Mouse (Mus musculus): ENCODE measurements around the gene Mroh3. TPM values are rescaled to one million over a fixed set of nuclear protein-coding genes. Genes with fewer than 3 reads are reported as not detected.
A peak's percentile ranks its signal among the peaks of the same experiment; 100 is the strongest.

The Mroh3 gene
- polyA plus RNA-seq, 1 experiment from 2014 or later, result not detected

GRCm38 (mm10) chr1:136249662-136250061 lies 37.0 kb upstream of the Mroh3 start:
- Histone ChIP-seq H3K27me3 (replicated peaks; ENCODE audit: control insufficient read depth, insufficient read depth, low read length) (no peaks in the 10 kb centered on the region), H3K4me1 (ENCODE audit: control insufficient read depth, insufficient read depth, low read length) (no peaks in the 10 kb centered on the region), H3K36me3 (ENCODE audit: control insufficient read depth, insufficient read depth, low read length) (no peaks in the 10 kb centered on the region), H3K4me3 (ENCODE audit: low read depth, low read length) (no peak overlapping the region), H3K4me2 (ENCODE audit: low read length) (no peak overlapping the region), H3K27ac (ENCODE audit: low read depth, low read length) (no peak overlapping the region), H3K9me3 (replicated peaks; ENCODE audit: control insufficient read depth, low read length) (no peaks in the 10 kb centered on the region), H3K9ac (ENCODE audit: low read length) (no peak overlapping the region)
- no peak for DNase-seq (ENCODE audit: low spot score)
- no peak for ATAC-seq
- 63% methylated on average over 5 of the region's 5 CpGs for WGBS

- Histone ChIP-seq H3K9me3 (replicated peaks; ENCODE audit: control insufficient read depth, low read length) (no peaks in the 10 kb centered on the region), H3K4me3 (ENCODE audit: low read depth, low read length) (no peak overlapping the region), H3K27ac (ENCODE audit: low read depth, low read length) (no peak overlapping the region), H3K4me2 (ENCODE audit: low read length) (no peak overlapping the region), H3K27me3 (replicated peaks; ENCODE audit: control insufficient read depth, insufficient read depth, low read length) (no peaks in the 10 kb centered on the region), H3K9ac (ENCODE audit: low read length) (no peak overlapping the region), H3K36me3 (ENCODE audit: control insufficient read depth, insufficient read depth, low read length) (no peaks in the 10 kb centered on the region), H3K4me1 (ENCODE audit: control insufficient read depth, insufficient read depth, low read length) (no peaks in the 10 kb centered on the region)
- ATAC-seq (no peak), DNase-seq (ENCODE audit: low spot score) (no peak)
- WGBS, result 93% methylated on average over 5 of the region's 5 CpGs
These were observed 34.8 kb upstream of the Mroh3 start for GRCm38 (mm10) chr1:136247393-136247792.

DNA sequence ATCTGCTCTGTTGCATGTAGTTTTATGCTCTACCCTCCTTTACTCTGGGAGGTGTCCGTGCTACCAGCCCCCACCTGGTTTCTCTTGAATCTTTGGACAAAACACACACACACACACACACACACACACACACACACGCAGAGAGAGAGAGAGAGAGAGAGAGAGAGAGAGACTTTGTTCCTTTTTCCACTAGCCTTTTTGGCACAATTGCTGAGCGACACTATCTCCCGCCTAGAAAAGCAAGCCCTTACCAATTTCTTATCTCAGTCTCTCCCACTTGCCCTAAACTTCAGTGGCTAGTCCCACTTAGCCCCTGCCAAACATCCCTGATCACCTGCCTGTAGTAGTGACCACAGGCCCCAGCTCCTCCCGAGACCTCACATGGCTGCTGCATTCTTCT lies 31.8 kb upstream of the Mroh3 start:
- 92% methylated on average over 4 of the region's 5 CpGs for WGBS
- H3K4me3 ChIP-seq (ENCODE audit: low read depth, low read length), result no peak overlapping the region

DNA sequence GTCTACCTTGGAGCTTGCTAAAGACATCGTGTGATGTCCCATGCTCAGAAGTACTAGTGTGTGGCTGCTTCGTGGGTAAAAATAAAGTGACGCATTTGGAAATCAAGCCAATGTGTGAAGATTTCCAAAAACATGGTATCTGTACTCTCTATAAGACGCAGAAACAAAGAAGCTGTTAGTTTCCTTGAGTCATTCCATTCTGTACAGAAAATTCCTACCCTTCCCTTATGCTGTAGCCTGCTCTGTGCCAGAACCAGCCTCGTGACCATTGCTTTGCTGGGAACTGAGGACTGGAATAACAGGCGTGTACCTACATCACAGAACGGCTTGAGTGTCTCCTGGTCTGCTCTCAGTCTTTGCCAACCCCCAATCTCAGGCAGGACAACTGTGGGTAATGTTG lies 29.2 kb upstream of the Mroh3 start:
- Histone ChIP-seq H3K9ac (ENCODE audit: low read length) (no peak overlapping the region), H3K27ac (ENCODE audit: low read depth, low read length) (no peak overlapping the region), H3K4me1 (ENCODE audit: control insufficient read depth, insufficient read depth, low read length) (no peaks in the 10 kb centered on the region), H3K4me3 (ENCODE audit: low read depth, low read length) (no peak overlapping the region), H3K36me3 (ENCODE audit: control insufficient read depth, insufficient read depth, low read length) (no peaks in the 10 kb centered on the region), H3K27me3 (replicated peaks; ENCODE audit: control insufficient read depth, insufficient read depth, low read length) (no peaks in the 10 kb centered on the region), H3K4me2 (ENCODE audit: low read length) (no peak overlapping the region), H3K9me3 (replicated peaks; ENCODE audit: control insufficient read depth, low read length) (no peaks in the 10 kb centered on the region)
- DNase-seq (ENCODE audit: low spot score), result no peak
- 90% methylated on average over 7 of the region's 7 CpGs for WGBS
- ATAC-seq, result no peak

More for the DNA sequence above, 31.8 kb upstream of the Mroh3 start:
- DNase-seq (ENCODE audit: low spot score) (no peak), ATAC-seq (no peak)
- Histone ChIP-seq H3K27ac (ENCODE audit: low read depth, low read length) (no peak overlapping the region), H3K9ac (ENCODE audit: low read length) (no peak overlapping the region), H3K4me2 (ENCODE audit: low read length) (no peak overlapping the region), H3K27me3 (replicated peaks; ENCODE audit: control insufficient read depth, insufficient read depth, low read length) (no peaks in the 10 kb centered on the region), H3K36me3 (ENCODE audit: control insufficient read depth, insufficient read depth, low read length) (no peaks in the 10 kb centered on the region), H3K9me3 (replicated peaks; ENCODE audit: control insufficient read depth, low read length) (no peaks in the 10 kb centered on the region), H3K4me1 (ENCODE audit: control insufficient read depth, insufficient read depth, low read length) (no peaks in the 10 kb centered on the region)

DNA sequence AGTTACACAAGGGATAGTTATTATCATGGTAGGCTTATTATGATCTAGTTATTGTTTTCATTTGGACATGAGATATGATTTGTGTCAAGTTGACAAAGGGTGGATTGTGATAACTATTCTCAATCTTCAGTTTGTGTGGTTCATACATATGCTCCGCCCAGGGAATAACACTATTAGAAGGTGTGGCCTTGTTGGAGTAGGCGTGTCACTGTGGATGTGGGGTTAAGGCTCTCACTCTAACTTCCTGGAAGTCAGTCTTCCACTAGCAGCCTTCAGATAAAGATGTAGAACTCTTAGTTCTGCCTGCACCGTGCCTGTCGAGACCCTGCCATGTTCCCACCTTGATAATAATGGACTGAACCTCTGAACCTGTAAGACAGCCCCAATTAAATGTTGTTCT lies 25.9 kb upstream of the Mroh3 start:
- Histone ChIP-seq H3K36me3 (ENCODE audit: control insufficient read depth, insufficient read depth, low read length) (no peaks in the 10 kb centered on the region), H3K27ac (ENCODE audit: low read depth, low read length) (no peak overlapping the region), H3K4me1 (ENCODE audit: control insufficient read depth, insufficient read depth, low read length) (peaks cover 3% of the 10 kb centered on the region; the same call in 1 of the 2 replicates), H3K4me2 (ENCODE audit: low read length) (no peak overlapping the region), H3K4me3 (ENCODE audit: low read depth, low read length) (no peak overlapping the region), H3K27me3 (replicated peaks; ENCODE audit: control insufficient read depth, insufficient read depth, low read length) (no peaks in the 10 kb centered on the region), H3K9ac (ENCODE audit: low read length) (no peak overlapping the region), H3K9me3 (replicated peaks; ENCODE audit: control insufficient read depth, low read length) (no peaks in the 10 kb centered on the region)
- ATAC-seq (no peak), DNase-seq (ENCODE audit: low spot score) (no peak)
- WGBS, result 93% methylated on average over 4 of the region's 4 CpGs

GRCm38 (mm10) chr1:136234595-136235092 lies 22.0 kb upstream of the Mroh3 start:
- WGBS, result 2% methylated on average over 9 of the region's 9 CpGs
- Histone ChIP-seq H3K9me3 (replicated peaks; ENCODE audit: control insufficient read depth, low read length) (no peaks in the 10 kb centered on the region), H3K4me2 (ENCODE audit: low read length) (peak overlapping the region; percentile 76), H3K4me1 (ENCODE audit: control insufficient read depth, insufficient read depth, low read length) (peaks cover 30% of the 10 kb centered on the region), H3K36me3 (ENCODE audit: control insufficient read depth, insufficient read depth, low read length) (no peaks in the 10 kb centered on the region), H3K4me3 (ENCODE audit: low read depth, low read length) (peak overlapping the region; percentile 51), H3K27ac (ENCODE audit: low read depth, low read length) (0 out of 2 replicates have a peak overlapping the region, but pooled peaks have one; percentile 52), H3K9ac (ENCODE audit: low read length) (peak overlapping the region; percentile 74), H3K27me3 (replicated peaks; ENCODE audit: control insufficient read depth, insufficient read depth, low read length) (no peaks in the 10 kb centered on the region)
- ATAC-seq (no peak; the same call in 1 of the 2 replicates), DNase-seq (ENCODE audit: low spot score) (peak; percentile 20)

- Histone ChIP-seq H3K27me3 (replicated peaks; ENCODE audit: control insufficient read depth, insufficient read depth, low read length) (no peaks in the 10 kb centered on the region), H3K4me1 (ENCODE audit: control insufficient read depth, insufficient read depth, low read length) (peaks cover 30% of the 10 kb centered on the region), H3K36me3 (ENCODE audit: control insufficient read depth, insufficient read depth, low read length) (no peaks in the 10 kb centered on the region), H3K9ac (ENCODE audit: low read length) (peak within 1 kb of the TSS; percentile 74), H3K4me2 (ENCODE audit: low read length) (peak within 1 kb of the TSS; percentile 76), H3K9me3 (replicated peaks; ENCODE audit: control insufficient read depth, low read length) (no peaks in the 10 kb centered on the region), H3K27ac (ENCODE audit: low read depth, low read length) (peak within 1 kb of the TSS; percentile 52; the same call in 1 of the 2 replicates), H3K4me3 (ENCODE audit: low read depth, low read length) (peak within 1 kb of the TSS; percentile 51)
- WGBS, result 1% methylated on average over 46 of the region's 51 CpGs
- DNase-seq (ENCODE audit: low spot score) (peak; percentile 87), ATAC-seq (peak; percentile 85)
These were observed 21.4 kb upstream of the Mroh3 start, which contains the start of gene Inava for GRCm38 (mm10) chr1:136233892-136234594. Gene Inava (minus strand): TSS chr1:136234264.

- H3K9me3 ChIP-seq (replicated peaks; ENCODE audit: control insufficient read depth, low read length), result no peaks in the 10 kb centered on the region
- DNase-seq (ENCODE audit: low spot score), result peak; percentile 48
- 1% methylated on average over 23 of the region's 23 CpGs for WGBS
- peak overlapping the region; percentile 5; the same call in 1 of the 2 replicates for H3K27ac ChIP-seq (ENCODE audit: low read depth, low read length)
- no peaks in the 10 kb centered on the region for H3K27me3 ChIP-seq (replicated peaks; ENCODE audit: control insufficient read depth, insufficient read depth, low read length)
- H3K4me1 ChIP-seq (ENCODE audit: control insufficient read depth, insufficient read depth, low read length), result peaks cover 36% of the 10 kb centered on the region
- H3K36me3 ChIP-seq (ENCODE audit: control insufficient read depth, insufficient read depth, low read length), result no peaks in the 10 kb centered on the region
- peak overlapping the region; percentile 74 for H3K9ac ChIP-seq (ENCODE audit: low read length)
- H3K4me3 ChIP-seq (ENCODE audit: low read depth, low read length), result peak overlapping the region; percentile 51
- ATAC-seq, result peak; percentile 16; the same call in 1 of the 2 replicates
- peak overlapping the region; percentile 76 for H3K4me2 ChIP-seq (ENCODE audit: low read length)
These were observed 20.6 kb upstream of the Mroh3 start for GRCm38 (mm10) chr1:136232986-136233790.

Data from forebrain, embryonic 14.5 days (tissue).